Mouse (Mus musculus): Measurements from ENCODE around the gene Mamdc2.

Mamdc2 gene

GRCm38 (mm10) chr19:23354738-23355137 is 93.5 kb downstream of the Mamdc2 start:
- no peak for DNase-seq

- DNase-seq, result no peak
Observed at GRCm38 (mm10) chr19:23353881-23354401, 94.3 kb downstream of the Mamdc2 start.

GRCm38 (mm10) chr19:23353161-23353560 is 95.1 kb downstream of the Mamdc2 start:
- DNase-seq, result no peak

GRCm38 (mm10) chr19:23351808-23352491 is 96.3 kb downstream of the Mamdc2 start:
- no peak for DNase-seq

- no peak for DNase-seq
Observed at GRCm38 (mm10) chr19:23349930-23350329, 98.3 kb downstream of the Mamdc2 start.

DNA sequence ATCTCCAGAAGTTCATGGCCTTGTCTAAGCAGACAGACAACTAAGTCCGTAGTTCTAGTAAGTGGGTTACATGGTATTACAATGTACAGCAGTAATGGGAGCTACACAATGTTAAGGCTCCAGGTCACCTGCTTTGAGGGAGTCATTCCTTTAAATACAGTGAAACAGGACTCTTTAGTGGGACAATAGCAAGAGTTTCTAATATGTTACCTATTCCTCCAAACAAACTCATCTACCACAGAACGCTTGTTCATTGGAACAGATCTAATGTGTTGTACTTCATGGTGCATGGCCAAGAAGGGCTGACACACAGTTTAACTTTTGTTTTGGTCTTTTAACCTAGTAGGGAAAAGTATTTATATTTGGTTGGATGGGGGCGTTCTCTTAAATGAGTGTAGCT is 105.5 kb downstream of the Mamdc2 start:
- DNase-seq, result no peak

- DNase-seq, result no peak
Observed at GRCm38 (mm10) chr19:23332883-23333282, 115.4 kb downstream of the Mamdc2 start.

DNA sequence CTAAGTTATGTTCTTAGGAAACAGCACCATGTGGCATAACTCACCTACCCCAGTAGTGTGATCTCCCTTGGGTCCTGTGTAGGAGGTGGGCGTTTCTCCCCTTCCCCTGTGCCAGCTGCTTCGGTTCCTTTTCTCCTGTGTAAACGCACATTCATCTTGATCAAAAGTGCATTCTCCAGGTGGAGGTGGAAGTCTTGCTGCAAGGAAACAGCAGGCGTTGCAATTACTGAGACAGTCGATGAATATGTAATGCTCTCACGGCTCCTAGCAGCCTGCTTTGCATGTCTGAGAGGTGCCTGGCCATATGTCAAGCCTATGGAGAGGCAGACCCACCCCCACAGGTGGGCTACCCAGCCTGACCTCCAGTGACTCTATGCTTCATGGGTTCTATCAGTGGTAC is 117.4 kb downstream of the Mamdc2 start:
- no peak for DNase-seq

GRCm38 (mm10) chr19:23329346-23329745 is 118.9 kb downstream of the Mamdc2 start:
- DNase-seq, result no peak

GRCm38 (mm10) chr19:23327056-23327640 is 121.1 kb downstream of the Mamdc2 start:
- no peak for DNase-seq

DNA sequence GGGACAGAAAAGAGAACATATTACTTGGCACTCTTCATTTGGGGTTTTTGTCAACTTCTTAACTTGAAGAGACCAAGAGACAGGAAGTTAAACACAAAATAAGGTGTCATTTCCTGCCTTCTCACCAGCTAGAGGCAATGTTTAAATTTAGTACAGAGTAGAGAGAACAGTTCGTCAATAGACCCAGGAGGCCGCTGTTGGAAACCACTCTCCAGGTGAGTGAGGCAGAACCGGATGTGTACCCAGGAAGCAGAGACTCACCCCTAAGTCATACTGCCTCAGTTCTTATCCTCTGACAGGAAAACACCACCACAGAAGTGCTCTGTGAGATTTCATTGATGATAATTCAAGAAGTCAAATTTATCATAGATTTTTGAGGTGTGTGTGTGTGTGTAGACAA is 125.1 kb downstream of the Mamdc2 start:
- DNase-seq, result peak; percentile 53 to 82

DNA sequence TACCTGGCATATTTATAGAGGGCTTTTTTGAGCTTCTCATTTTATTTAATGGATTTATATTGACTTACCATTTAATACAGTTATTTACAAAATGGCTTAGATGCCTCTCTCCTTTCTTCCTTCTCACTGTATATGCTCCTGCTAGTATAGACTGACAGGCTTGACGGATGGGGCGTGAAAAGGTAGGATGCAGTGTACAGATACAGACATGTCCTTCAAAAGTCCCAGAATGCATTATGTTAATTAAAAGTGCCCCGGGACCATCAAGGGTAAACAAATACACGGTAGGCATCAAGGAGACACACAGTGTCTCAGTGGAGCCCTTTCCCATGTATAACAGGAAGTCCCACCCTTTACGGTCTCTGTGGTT is 130.3 kb downstream of the Mamdc2 start:
- DNase-seq, result no peak

- DNase-seq, result no peak
Observed at GRCm38 (mm10) chr19:23317295-23317988, 130.8 kb downstream of the Mamdc2 start.

- no peak for DNase-seq
Observed at GRCm38 (mm10) chr19:23316851-23317250, 131.4 kb downstream of the Mamdc2 start.

DNA sequence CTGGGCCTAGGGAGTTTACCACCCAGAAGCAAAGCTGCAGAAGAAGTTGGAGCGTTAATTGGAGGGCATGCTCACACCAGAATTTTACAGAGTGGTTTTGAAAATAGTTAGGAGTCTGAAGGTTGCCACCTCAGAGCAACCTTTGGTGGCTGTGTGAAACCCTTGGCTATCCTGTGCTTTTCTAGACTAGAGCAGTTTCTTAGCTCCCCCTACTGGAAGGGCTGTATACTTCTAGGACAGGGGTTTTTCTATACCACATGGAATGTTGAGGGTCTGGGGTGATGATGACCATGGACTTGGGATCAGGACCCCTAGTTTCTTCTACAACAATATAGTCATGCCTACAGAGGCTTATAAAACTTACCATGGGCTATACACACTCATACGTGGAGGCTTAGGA is 138.3 kb downstream of the Mamdc2 start:
- no peak for DNase-seq

DNA sequence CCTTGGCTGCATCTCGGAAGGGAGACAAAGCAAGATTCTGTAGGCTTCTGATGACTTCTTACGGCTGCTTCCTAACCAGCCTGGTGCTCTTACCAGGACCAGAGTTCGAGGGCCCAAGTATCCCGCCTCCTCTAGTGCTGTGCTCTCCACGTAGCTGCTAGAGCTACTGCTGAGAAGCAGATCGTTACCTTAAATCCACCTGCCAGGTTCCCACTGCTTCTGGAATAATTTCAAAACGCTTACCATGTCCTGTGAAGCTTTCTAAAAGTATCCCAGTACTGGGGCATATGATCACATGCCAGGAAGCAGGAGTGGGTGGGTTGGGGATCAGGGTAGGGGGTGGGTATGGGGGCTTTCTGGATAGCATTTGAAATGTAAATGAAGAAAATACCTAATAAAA is 141.6 kb downstream of the Mamdc2 start:
- no peak for DNase-seq

GRCm38 (mm10) chr19:23299987-23300386 is 148.3 kb downstream of the Mamdc2 start:
- DNase-seq, result no peak

GRCm38 (mm10) chr19:23298917-23299316 is 149.3 kb downstream of the Mamdc2 start:
- DNase-seq, result no peak

GRCm38 (mm10) chr19:23297191-23297590 is 151.1 kb downstream of the Mamdc2 start:
- DNase-seq, result no peak

DNA sequence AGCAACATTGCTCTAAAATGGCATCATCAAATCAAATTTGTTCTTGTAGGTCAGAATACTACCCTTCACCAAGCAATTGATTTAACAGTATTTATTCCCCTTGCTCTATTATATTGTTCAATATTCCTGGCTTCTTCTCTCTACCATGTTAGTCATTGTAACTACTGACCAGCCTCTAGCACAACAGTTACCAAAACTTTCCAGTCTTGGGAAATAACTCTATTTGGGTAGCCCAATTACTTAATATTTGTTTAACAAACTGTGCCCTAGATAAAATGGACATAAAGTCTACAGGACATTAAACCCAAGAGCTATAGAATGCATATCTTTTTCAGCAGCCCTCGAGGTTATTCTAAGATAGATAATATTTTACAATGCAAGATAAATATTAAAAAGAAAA is 159.0 kb downstream of the Mamdc2 start:
- DNase-seq, result no peak

- DNase-seq, result no peak
Observed at GRCm38 (mm10) chr19:23281911-23282660, 166.2 kb downstream of the Mamdc2 start.

DNA sequence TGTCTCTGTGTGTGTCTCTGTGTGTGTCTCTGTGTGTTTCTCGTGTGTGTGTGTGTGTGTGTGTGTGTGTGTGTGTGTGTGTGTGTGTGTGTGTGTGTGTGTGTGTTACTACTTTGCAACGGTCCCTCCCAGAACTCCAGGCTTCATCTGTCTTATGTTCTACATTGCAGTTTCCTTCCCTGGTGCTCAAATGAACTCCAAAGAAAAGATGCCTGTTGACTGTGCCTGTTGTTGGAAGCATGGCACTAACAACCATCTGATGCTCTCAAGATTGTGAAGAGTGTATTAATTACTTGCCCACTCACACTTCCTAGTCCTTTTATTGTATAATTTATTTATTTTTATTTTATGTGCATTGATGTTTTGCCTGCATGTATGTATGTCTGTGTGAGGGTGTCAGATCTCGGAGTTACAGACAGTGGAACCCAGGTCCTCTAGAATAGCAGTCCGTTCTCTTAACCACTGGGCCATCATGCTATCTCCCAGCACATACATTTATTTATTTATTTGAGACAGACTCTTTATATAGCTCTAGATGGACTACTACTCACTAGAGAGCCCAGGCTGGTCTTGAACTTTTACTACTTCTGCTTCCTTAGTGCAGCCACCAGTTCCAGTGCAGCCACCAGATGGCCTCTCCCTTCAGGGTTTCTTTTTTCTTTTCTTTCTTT is 174.1 kb downstream of the Mamdc2 start:
- no peak for DNase-seq

Data from thymus, adult 18-20 months (tissue).